Mouse (Mus musculus) small intestine, adult 2 months (tissue): ENCODE data around the gene Eif4b.

Experiments used
- CTCF ChIP-seq: fragments of 200-500 bp; IDR thresholded peaks from 2 replicates; pipeline ENCODE4 v1.5.1; 2012; ENCODE audit warnings: low read depth, mild to moderate bottlenecking, control low read depth, inconsistent platforms, low read length, moderate library complexity, mixed read lengths; ENCODE audit not compliant: insufficient replicate concordance, insufficient read length; ENCODE audit errors: extremely low read depth
- POLR2A ChIP-seq: fragments of 200-500 bp; IDR thresholded peaks from 2 replicates; pipeline ENCODE4 v1.6.1; 2012; ENCODE audit warnings: low read depth, mild to moderate bottlenecking, control low read depth, inconsistent platforms, low read length, moderate library complexity

DNA sequence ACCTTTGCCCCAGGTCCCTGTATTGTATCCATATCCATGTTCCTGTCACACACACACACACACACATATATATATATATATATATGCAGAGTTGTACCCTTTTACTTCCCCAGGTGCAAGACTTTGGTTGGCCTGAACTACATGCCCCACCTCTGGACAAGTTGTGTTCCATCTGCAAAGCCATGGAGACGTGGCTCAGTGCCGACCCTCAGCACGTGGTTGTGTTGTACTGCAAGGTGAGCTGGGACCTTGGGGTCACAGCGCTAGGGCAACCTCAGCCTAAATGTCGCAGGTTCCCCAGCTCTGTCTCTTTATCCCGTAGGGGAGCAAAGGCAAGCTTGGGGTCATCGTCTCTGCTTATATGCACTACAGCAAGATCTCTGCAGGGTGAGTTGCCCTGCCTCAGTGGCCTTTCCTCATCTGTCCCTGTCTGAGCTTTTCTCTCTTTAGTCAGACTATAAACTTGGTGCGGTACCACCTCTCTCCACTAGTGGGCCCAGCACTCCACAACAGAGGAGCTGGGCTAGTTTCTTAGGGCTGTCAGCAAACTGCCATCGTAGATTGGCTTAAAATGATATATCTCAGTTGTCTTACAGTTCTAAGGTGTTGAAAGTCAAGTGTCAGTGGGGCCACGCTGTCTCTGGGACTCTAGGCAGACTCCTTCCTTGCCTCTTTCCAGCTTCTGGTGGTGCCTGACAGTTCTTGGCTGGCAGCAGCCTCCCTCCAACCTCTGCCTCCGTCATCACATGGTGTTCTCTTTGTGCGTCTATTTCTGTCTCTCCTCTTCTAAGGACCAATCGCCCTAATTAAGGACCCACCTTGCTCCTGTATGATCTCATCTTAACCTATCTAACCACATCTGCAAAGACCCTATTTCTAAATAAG lies 34.4 kb downstream of the Eif4b start:
- no peak for TF ChIP-seq POLR2A
- TF ChIP-seq CTCF = peak; percentile 78; the same call in 1 of the 2 replicates
